Mouse (Mus musculus) liver, adult 2 months (tissue): ENCODE data around the gene Pigf.

Experiments used
- CTCF ChIP-seq: fragments of 200-500 bp; IDR thresholded peaks from 2 replicates; pipeline ENCODE4 v1.5.1; 2011; ENCODE audit warnings: low read depth, low read length, control low read depth
- POLR2A ChIP-seq: fragments of 200-500 bp; IDR thresholded peaks from 2 replicates; pipeline ENCODE4 v1.6.1; 2011; ENCODE audit warnings: low read length, control low read depth; ENCODE audit not compliant: insufficient read depth; ENCODE audit errors: extremely low read depth

DNA sequence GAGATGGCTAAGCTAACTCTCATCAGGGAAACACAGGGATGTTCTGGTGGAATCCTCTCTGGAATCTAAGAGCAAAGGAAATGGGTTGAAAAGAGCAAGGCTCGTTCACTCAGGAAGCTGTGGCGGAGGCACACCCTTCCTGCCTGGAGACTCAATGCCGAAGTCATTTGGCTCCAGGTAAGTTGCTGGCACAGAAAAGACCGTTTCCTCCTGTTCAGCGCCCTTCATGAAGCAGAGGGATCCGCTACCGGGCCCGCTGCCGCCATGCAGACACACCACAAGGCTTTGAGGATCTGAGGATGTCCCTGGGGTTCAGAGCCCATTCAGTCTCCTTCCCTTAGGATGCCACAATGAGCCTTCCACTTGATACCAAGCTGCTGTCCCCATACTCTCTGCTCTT lies 37.4 kb upstream of the Pigf start:
- TF ChIP-seq CTCF (no peak), POLR2A (no peak)
